Mouse (Mus musculus) T-helper 2 cell (primary cell): ENCODE measurements around the gene B3galt1.

ENCODE experiments used
- in situ Hi-C: fragments of 300-600 bp; cut with MboI, MseI; formaldehyde crosslinking; loops from one replicate; pipeline ENCODE4 v1.15.1; 2025; ENCODE audit warnings: high pct_unique_total_duplicates

B3galt1 gene

GRCm38 (mm10) chr2:67724249-67724648 lies 158.6 kb downstream of the B3galt1 start:
- in situ Hi-C loops = no loop called here

GRCm38 (mm10) chr2:67730771-67731170 lies 165.1 kb downstream of the B3galt1 start:
- in situ Hi-C loops = no loop called here

- in situ Hi-C loops = no loop called here
Observed at GRCm38 (mm10) chr2:67751585-67751984, 185.9 kb downstream of the B3galt1 start.

- in situ Hi-C loops = no loop called here
Observed at GRCm38 (mm10) chr2:67756507-67756906, 190.8 kb downstream of the B3galt1 start.

GRCm38 (mm10) chr2:67787536-67787935 lies 221.9 kb downstream of the B3galt1 start:
- in situ Hi-C loops = no loop called here

- in situ Hi-C loops = no loop called here
Observed at GRCm38 (mm10) chr2:67797561-67797960, 231.9 kb downstream of the B3galt1 start.

GRCm38 (mm10) chr2:67799981-67800380 lies 234.3 kb downstream of the B3galt1 start:
- in situ Hi-C loops = no loop called here

- in situ Hi-C loops = no loop called here
Observed at GRCm38 (mm10) chr2:67816149-67816548, 250.5 kb downstream of the B3galt1 start.

- in situ Hi-C loops = no loop called here
Observed at GRCm38 (mm10) chr2:67818014-67818413, 252.3 kb downstream of the B3galt1 start.

GRCm38 (mm10) chr2:67822360-67822759 lies 256.7 kb downstream of the B3galt1 start:
- in situ Hi-C loops = no loop called here

- in situ Hi-C loops = no loop called here
Observed at GRCm38 (mm10) chr2:67827697-67828096, 262.0 kb downstream of the B3galt1 start.

GRCm38 (mm10) chr2:67829055-67829915 lies 263.6 kb downstream of the B3galt1 start:
- in situ Hi-C loops = no loop called here

GRCm38 (mm10) chr2:67847806-67848205 lies 282.1 kb downstream of the B3galt1 start:
- in situ Hi-C loops = no loop called here

- in situ Hi-C loops = no loop called here
Observed at GRCm38 (mm10) chr2:67850725-67851124, 285.1 kb downstream of the B3galt1 start.

- in situ Hi-C loops = no loop called here
Observed at GRCm38 (mm10) chr2:67858340-67858739, 292.7 kb downstream of the B3galt1 start.

- in situ Hi-C loops = no loop called here
Observed at GRCm38 (mm10) chr2:67859004-67859403, 293.3 kb downstream of the B3galt1 start.

GRCm38 (mm10) chr2:67873368-67873767 lies 307.7 kb downstream of the B3galt1 start:
- in situ Hi-C loops = no loop called here

GRCm38 (mm10) chr2:67879836-67880235 lies 314.2 kb downstream of the B3galt1 start:
- in situ Hi-C loops = no loop called here

GRCm38 (mm10) chr2:67881713-67882281 lies 316.1 kb downstream of the B3galt1 start:
- in situ Hi-C loops = no loop called here

GRCm38 (mm10) chr2:67897956-67898689 lies 332.5 kb downstream of the B3galt1 start:
- in situ Hi-C loops = no loop called here

GRCm38 (mm10) chr2:67901574-67901973 lies 335.9 kb downstream of the B3galt1 start:
- in situ Hi-C loops = no loop called here

GRCm38 (mm10) chr2:67902651-67903292 lies 337.1 kb downstream of the B3galt1 start:
- in situ Hi-C loops = no loop called here
